Mouse (Mus musculus) adipocyte (in vitro differentiated cells): ENCODE results near the gene Gata3.

Experiments
- DNase-seq: peaks from one replicate; pipeline ENCODE4 v3.0.0-alpha.2; 2016; ENCODE audit warnings: low spot score

The Gata3 gene

GRCm38 (mm10) chr2:9886031-9886430 lies 3.8 kb downstream of the Gata3 start:
- DNase-seq, result no peak

DNA sequence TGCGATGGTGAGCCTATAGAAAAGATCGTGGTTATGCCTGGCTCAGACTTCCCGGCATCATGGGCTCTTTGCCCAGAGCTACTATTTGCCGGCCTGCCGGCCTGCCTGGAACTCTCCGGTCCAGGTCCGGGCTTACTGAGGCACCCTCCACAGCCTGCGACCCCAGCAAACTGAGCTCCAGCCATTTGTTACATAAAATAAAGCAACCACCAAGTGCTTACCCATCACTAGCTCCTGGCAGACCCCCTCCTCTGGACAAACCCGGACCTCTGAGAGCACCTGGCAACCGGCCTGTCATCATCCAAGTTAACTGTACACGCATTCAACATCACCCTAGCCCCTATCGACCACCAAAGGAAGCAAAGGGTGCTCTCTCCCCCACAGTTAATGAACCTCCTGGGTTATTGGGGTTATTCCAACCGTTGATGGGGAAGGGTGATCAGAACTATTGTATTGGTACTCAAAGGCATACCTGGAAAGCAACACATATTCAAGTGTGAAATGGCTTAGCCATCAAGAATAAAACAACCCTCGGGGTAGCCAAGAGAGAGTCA lies 4.5 kb downstream of the Gata3 start:
- no peak for DNase-seq

- DNase-seq, result no peak
These were observed 5.2 kb downstream of the Gata3 start for GRCm38 (mm10) chr2:9884533-9885216.

DNA sequence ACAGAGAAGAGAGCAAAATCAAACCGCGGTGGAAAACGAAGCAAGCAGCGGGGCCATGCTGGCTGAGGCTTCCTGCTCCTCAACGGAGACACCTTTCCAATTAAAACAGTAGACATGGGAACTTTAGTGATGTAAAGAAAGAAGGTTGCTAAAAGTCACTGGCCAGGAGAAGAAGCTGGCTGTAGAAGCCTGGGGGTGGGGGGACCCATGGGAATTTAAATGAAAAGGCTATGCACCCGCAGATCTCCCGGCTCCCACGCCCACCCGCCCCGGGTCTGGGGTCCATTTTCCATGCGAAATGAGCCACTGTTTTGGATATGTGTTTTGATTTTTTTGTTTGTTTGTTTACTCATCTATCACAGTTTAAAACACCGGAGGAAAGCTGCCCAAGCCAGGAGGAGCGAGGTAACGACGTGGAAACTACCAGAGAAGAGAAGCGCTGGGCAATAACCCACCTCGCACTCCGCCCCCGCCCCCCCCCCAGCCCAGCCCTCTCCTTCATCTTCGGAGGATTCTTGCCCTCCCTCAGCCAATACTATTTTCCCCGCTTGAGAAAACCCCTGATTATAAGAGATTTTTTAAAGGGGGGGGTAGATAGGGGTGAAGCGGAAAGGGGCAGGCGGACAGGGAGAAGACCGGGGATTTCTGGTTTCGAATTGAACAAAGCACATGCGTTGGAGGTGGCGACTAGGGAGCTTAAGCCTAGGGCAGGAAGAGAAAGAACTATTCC lies 5.9 kb downstream of the Gata3 start:
- DNase-seq, result no peak

DNA sequence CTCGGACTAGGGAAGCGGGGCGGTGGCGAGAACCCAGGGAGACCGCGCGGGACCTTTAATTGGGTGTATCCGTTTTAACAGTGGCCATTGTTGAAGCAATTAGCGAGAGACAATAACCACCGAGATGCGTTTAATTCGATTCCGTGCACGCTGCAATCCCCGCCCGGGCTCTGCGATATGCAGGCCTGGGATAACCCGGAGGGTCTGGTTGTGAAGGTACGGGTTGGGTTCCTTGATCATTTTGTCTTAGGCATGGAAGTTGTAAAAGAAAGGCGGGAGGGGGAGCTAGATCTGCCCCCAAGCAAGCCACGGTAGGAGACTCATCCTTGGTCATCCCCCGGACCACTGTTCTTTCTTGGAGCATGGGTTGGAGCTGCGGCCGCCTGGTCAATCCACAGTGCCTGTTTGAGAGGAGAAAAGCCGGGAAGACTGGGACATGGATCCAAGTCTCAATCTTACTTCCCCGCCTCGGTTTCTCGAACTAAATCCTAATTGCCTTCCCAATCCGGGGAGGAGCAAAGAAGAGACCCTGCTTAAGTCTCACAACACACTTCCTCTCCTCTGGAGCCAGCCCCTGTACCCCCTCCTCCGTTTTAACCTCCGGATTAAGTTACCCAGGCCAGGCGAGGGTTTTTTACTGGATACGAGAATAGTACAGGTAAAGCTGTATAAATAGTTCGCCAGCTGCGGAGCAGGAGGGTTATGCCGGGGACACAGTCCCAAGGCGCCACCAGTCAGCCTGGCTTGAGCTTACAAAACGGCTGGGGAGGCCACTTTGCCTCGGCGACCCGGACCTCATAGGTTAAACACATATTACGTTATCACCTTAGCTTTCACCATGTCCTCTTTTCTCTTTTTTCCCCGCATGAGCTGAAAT lies 6.7 kb downstream of the Gata3 start:
- DNase-seq, result no peak

GRCm38 (mm10) chr2:9882371-9882925 lies 7.4 kb downstream of the Gata3 start:
- no peak for DNase-seq

DNA sequence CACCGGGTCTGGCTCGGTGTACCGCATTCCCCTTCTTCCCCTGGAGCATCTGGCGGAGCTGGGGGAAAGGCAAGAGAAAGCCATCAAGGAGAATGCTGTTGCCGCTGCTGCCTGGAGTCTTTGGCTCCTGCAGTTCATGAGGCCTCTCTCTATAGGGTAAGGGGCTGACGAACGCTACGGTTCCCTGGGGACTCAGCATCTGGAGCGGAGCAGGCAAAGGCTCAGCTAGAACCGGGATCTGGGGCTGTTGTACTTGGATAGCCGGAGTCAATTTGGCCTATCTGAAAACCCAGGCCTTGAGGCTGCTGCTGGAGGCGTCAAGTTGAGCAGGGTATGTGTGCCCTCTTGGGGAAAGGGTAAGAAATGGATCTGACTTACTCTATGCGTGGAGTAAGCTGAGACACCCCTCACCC lies 8.2 kb downstream of the Gata3 start:
- DNase-seq, result no peak

DNA sequence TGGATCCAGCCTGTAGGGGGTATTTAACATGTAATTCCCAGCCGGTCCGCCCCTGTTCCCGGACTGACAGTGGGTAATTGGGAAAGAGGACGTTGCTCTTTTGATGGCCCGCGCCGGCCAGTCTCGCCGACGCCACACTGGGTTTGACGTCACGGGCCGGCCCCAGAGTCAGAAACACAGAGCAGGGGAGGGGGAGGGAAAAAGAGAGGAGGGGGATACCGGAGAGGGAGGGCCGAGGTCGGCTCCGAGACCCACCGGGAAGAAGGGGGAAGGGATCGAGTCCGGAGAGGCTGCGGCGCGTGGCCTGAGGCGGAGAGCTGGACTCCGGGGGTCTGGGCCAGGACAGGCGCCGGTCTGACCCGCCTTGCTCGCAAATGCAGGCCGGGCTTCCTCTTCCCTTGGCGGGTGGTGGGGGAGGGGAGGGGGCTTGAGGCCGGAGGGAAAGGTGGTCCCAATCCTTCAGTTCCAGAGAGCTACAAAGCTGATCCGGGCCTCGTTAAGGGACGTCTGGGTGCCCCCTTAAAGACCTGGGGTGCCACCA lies 8.7 kb downstream of the Gata3 start, which contains the start of gene 4930412O13Rik:
TSS of gene 4930412O13Rik (plus strand) at position 202 of the 541 bp plus-strand sequence.
- DNase-seq, result no peak

GRCm38 (mm10) chr2:9880271-9880670 lies 9.6 kb downstream of the Gata3 start:
- no peak for DNase-seq

GRCm38 (mm10) chr2:9879493-9879892 lies 10.3 kb downstream of the Gata3 start:
- peak; percentile 94 for DNase-seq

GRCm38 (mm10) chr2:9879092-9879491 lies 10.7 kb downstream of the Gata3 start:
- DNase-seq, result no peak

GRCm38 (mm10) chr2:9878564-9879081 lies 11.2 kb downstream of the Gata3 start:
- peak; percentile 36 for DNase-seq

DNA sequence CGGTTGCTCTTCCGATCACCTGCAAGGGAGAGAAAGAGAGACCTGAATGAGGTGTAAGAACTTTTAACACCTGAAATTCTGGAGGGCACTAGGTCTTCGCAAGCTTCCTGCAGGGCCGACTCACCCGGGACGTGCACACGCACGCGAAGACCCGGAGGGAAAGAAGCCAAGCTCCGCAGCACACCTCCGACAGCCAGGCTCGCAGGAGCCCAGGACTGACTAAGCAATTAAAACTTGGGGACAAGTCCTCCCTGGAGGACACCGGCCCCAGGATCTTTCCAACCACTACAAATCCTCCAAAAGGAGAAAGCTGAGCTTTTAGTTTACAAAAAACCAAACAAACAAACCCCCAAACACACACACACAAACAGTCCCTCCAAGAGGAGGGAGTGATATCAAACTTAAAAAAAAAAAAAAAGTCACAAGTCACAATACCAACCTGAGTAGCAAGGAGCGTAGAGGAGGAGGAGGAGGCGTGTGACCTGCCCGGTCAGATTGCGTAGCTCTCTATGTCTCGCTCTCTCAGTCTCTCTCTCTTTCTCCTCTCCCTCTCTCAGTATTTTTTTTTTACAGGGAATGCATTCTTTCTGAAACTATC lies 11.8 kb downstream of the Gata3 start:
- DNase-seq, result no peak

DNA sequence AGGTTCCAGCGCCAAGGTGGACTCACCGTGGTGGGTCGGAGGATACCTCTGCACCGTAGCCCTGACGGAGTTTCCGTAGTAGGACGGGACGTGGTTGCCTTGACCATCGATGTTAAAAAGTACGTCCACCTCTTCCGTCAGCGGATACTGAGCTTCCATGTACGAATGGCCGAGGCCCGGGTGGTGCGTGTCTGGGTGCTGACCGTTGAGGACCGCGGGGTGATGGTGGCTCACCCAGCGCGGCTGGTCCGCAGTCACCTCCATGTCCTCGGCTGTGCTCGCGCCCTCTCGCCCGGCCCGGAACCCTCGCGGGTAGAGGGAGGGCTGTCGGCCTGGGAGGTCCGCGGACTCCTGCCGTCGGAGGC lies 12.5 kb downstream of the Gata3 start:
- no peak for DNase-seq

GRCm38 (mm10) chr2:9876621-9877325 lies 13.1 kb downstream of the Gata3 start:
- DNase-seq, result no peak

GRCm38 (mm10) chr2:9875676-9876357 lies 14.0 kb downstream of the Gata3 start:
- DNase-seq, result no peak

- no peak for DNase-seq
These were observed 14.6 kb downstream of the Gata3 start for GRCm38 (mm10) chr2:9875220-9875619.

DNA sequence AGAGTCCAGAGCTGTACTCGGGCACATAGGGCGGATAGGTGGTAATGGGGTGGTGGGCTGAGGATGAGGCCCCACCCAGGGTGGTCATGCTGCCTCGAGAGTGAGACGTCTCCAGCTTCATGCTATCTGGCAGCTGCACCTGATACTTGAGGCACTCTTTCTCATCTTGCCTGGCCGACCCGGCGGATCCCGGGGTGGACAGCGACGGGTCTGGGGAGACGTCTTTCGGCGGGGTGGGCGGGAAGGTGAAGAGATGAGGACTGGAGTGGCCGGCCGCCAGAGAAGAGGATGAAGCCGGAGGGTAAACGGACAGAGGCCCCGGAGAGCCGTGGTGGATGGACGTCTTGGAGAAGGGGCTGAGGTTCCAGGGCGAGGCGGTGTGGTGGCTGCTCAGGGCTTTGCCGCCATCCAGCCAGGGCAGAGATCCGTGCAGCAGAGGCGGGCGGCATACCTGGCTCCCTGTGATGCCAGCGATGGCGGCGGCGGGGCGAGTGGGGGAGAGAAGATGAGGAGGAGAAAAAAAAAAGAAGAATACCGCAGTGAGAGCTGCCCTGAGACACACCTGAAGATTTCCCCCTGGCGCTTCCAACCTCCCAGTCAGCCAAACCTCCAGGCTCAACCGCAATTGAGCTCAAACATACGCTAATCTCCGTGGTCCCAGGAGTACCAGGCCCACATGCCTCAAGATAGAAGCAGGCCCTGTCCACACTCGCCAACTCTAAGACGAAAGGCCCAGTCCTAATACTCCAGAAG lies 15.2 kb downstream of the Gata3 start:
- no peak for DNase-seq

DNA sequence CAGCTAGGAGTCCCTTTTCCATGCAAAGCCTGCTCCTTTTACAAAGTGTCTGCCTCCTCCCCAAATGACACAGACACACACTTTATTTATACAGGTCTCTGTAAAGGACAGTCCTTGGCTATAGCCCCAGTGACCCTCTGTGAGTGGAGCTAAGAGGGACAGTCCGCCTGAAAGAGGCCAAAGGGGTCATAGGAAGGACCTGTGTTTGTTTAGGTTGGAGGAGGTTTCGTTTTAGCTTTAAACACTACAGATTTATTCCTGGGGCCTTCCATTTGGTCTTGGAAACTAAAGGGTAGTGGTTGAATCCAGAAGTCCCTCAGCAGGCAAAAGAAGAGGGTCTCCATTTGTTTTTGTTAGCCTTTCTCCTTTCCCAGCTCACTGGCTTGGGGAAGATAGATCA lies 16.1 kb downstream of the Gata3 start:
- DNase-seq, result no peak
